Mouse (Mus musculus): ENCODE measurements at regions not wholly inside any gene's neighbourhood (a gene's known extent, or its start where the extent isn't known, plus 50 kb on each side); places are given as distances from the start of the nearest gene placed in this dataset.

DNA sequence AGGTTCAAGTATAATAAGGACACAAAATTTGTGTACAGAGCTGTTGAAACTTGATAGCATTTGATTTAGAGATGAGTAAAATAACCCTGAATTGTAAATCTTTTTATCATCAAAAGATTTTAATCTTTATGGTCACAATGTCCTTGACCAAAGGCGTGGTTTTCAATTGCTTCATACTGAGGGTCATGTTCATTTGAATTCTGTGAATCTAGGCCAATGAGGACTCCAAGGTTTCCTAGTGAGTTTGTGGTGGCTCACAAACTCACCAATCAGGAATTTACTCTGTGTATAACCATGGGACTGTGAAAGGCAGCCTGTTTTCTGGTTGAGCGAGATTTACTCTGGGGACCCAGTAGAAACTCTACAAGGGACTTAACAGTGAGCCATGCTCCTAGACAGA lies 1269.2 kb downstream of the Gsdmc2 start:
- TF ChIP-seq POLR2A (IDR thresholded peaks at IDR 0.05; ENCODE audit: insufficient read length, low read depth): no peak
- TF ChIP-seq POLR2AphosphoS2 (IDR thresholded peaks at IDR 0.05; ENCODE audit: insufficient read length, low read depth): no peak
- no peak for TF ChIP-seq TCF12 (IDR thresholded peaks at IDR 0.05; ENCODE audit: insufficient read depth, poor library complexity, severe bottlenecking)
- TF ChIP-seq USF1 (IDR thresholded peaks at IDR 0.05; ENCODE audit: low read depth): no peak
- 0 out of 2 replicates have a peak, but pooled peaks have one; percentile 29 for TF ChIP-seq CEBPB (IDR thresholded peaks at IDR 0.05; ENCODE audit: insufficient read depth, poor library complexity, severe bottlenecking)
- TF ChIP-seq MAX (IDR thresholded peaks at IDR 0.05; ENCODE audit: low read depth): no peak
- TF ChIP-seq E2F4 (IDR thresholded peaks at IDR 0.05; ENCODE audit: insufficient read depth): no peak
- TF ChIP-seq REST (IDR thresholded peaks at IDR 0.05; ENCODE audit: insufficient read depth, insufficient read length): no peak
